Mouse (Mus musculus): ENCODE results near the gene Pdgfra. TPM values are rescaled to one million over a fixed set of nuclear protein-coding genes. Genes with fewer than 3 reads are reported as not detected.

Pdgfra gene
- polyA plus RNA-seq, 1 experiment: 1.8 TPM

- H3K27me3 ChIP-seq (ENCODE audit: control insufficient read depth, insufficient read depth, insufficient read length): peaks cover 13% of the 10 kb centered on the region
- no peaks in the 10 kb centered on the region for H3K79me2 ChIP-seq (ENCODE audit: control insufficient read depth, insufficient read depth)
- no peak overlapping the region for H3K4me3 ChIP-seq (ENCODE audit: insufficient read depth, poor library complexity, severe bottlenecking)
- H3ac ChIP-seq (ENCODE audit: control insufficient read depth, insufficient read length, low read depth): no peak overlapping the region
- H3K79me3 ChIP-seq (ENCODE audit: low read depth): no peaks in the 10 kb centered on the region
- no peaks in the 10 kb centered on the region for H3K36me3 ChIP-seq (ENCODE audit: control insufficient read depth, insufficient read depth)
- TF ChIP-seq CEBPB (IDR thresholded peaks at IDR 0.05; ENCODE audit: low read depth): no peak
- TF ChIP-seq USF1 (IDR thresholded peaks at IDR 0.05; ENCODE audit: low read depth): no peak
- no peak for TF ChIP-seq FOSL1 (IDR thresholded peaks at IDR 0.05; ENCODE audit: insufficient read depth, low read length, poor library complexity, severe bottlenecking)
- no peak for TF ChIP-seq CTCF (IDR thresholded peaks at IDR 0.05; ENCODE audit: control insufficient read depth, insufficient read depth, insufficient read length)
- no peak for TF ChIP-seq MAX (IDR thresholded peaks at IDR 0.05)
- TF ChIP-seq MYOD1 (IDR thresholded peaks at IDR 0.05; ENCODE audit: control insufficient read depth, insufficient read length, low read depth): no peak
- no peak for TF ChIP-seq MYOG (IDR thresholded peaks at IDR 0.05; ENCODE audit: control insufficient read depth, extremely low read depth, insufficient read length)
Measured at GRCm38 (mm10) chr5:75238928-75239777, 87.1 kb downstream of the Pdgfra start.

- no peaks in the 10 kb centered on the region for H3K79me2 ChIP-seq (ENCODE audit: control insufficient read depth, insufficient read depth)
- no peak overlapping the region for H3K4me3 ChIP-seq (ENCODE audit: insufficient read depth, poor library complexity, severe bottlenecking)
- peaks cover 40% of the 10 kb centered on the region for H3K27me3 ChIP-seq (ENCODE audit: control insufficient read depth, insufficient read depth, insufficient read length)
- H3ac ChIP-seq (ENCODE audit: control insufficient read depth, insufficient read length, low read depth): no peak overlapping the region
- no peaks in the 10 kb centered on the region for H3K36me3 ChIP-seq (ENCODE audit: control insufficient read depth, insufficient read depth)
- no peaks in the 10 kb centered on the region for H3K79me3 ChIP-seq (ENCODE audit: low read depth)
- TF ChIP-seq FOSL1 (IDR thresholded peaks at IDR 0.05; ENCODE audit: insufficient read depth, low read length, poor library complexity, severe bottlenecking) (no peak), USF1 (IDR thresholded peaks at IDR 0.05; ENCODE audit: low read depth) (no peak), CEBPB (IDR thresholded peaks at IDR 0.05; ENCODE audit: low read depth) (no peak), MAX (IDR thresholded peaks at IDR 0.05) (no peak), CTCF (IDR thresholded peaks at IDR 0.05; ENCODE audit: control insufficient read depth, insufficient read depth, insufficient read length) (no peak)
Measured at GRCm38 (mm10) chr5:75247070-75247740, 95.1 kb downstream of the Pdgfra start.

Small RNA genes lying within 50 kb of the gene (microRNA-seq; reads per million reads assigned to microRNA genes)
- 0.76 reads per million, percentile 16 among the genes with 10 or more reads in this experiment for gene Mir7025 (ENCODE audit: borderline microRNAs expressed)

Other genes with a start within 250 kb of the Pdgfra start
- 22.0 TPM for gene Chic2, start 107.5 kb upstream of the Pdgfra start, polyA plus RNA-seq (2012; fragmentation: generic; extraction: Trizol)
- gene Gsx2, start 76.7 kb upstream of the Pdgfra start, polyA plus RNA-seq (2012; fragmentation: generic; extraction: Trizol): not detected

Measured in C2C12 (cell line).